Mouse (Mus musculus) erythroblast, embryonic 14.5 days (primary cell): ENCODE results near the gene Pold1. TPM values are rescaled to one million over a fixed set of nuclear protein-coding genes. Genes with fewer than 3 reads are reported as not detected.

Source experiments
- H3K27me3 ChIP-seq: 2 replicates; pipeline ENCODE4 v1.6.1; 2012; ENCODE audit warnings: inconsistent platforms; ENCODE audit not compliant: control insufficient read depth
- H3K36me3 ChIP-seq: 2 replicates; pipeline ENCODE4 v1.6.1; 2012; ENCODE audit warnings: mild to moderate bottlenecking, inconsistent platforms; ENCODE audit not compliant: control insufficient read depth
- H3K4me1 ChIP-seq: 2 replicates; pipeline ENCODE4 v1.6.1; 2012; ENCODE audit warnings: inconsistent platforms; ENCODE audit not compliant: control insufficient read depth
- H3K4me3 ChIP-seq: replicated peaks from 2 replicates; pipeline ENCODE3; 2012; ENCODE audit warnings: moderate library complexity, mild to moderate bottlenecking, inconsistent platforms
- H3K9me3 ChIP-seq: 2 replicates; pipeline ENCODE4 v1.6.1; 2012; ENCODE audit warnings: low read length, inconsistent platforms, mixed read lengths; ENCODE audit not compliant: control insufficient read depth
- GATA1 ChIP-seq: IDR thresholded peaks from 2 replicates; pipeline ENCODE4 v1.6.1; 2012; ENCODE audit warnings: low read length, inconsistent platforms, mixed read lengths
- TAL1 ChIP-seq: IDR thresholded peaks from 3 replicates; pipeline ENCODE4 v1.6.1; 2012; ENCODE audit warnings: low read length, inconsistent platforms, mixed read lengths
- polyA plus RNA-seq: library from polyadenylated mRNA; stranded (reverse); fragments of >175 nt; gene quantifications from 2 replicates; pipeline ENCODE4 v1.2.3, GENCODE M21; 2012

Gene Pold1
- polyA plus RNA-seq, 1 experiment, result 25.1 TPM

DNA sequence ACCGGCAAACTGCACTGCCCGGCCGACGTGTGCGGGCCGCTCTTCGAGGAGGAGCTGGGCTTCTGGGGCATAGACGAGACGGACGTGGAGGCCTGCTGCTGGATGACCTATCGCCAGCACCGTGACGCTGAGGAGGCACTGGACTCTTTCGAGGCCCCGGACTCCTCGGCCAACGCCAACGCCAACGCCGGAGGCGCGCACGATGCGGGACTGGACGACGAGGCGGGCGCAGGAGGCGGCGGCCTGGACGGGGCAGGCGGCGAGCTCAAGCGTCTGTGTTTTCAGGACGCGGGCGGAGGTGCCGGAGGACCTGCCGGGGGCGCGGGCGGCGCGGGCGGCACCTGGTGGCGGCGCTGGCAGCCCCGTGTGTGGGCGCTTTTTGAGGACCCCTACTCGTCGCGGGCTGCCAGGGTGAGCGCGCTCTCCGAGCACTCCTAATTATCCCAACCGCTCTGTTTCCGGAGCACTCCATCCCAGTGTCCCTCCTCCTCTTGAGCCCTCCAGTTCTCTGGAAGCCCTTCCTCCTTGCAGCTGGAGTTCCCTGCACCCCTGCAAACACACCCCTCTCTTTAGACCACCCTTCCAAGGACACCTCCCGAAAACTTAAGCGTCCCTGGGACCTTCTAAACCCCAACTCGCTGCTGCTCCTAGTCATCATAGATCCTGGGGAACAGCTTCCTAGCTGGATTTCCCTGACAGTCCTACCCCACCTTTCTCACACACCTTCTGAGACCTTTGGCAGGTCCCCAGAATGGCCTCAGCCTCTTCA lies 42.9 kb upstream of the Pold1 start:
- Histone ChIP-seq H3K36me3 (no peaks in the 10 kb centered on the region), H3K4me3 (peak overlapping the region; percentile 39), H3K27me3 (peaks cover 76% of the 10 kb centered on the region), H3K9me3 (peaks cover 22% of the 10 kb centered on the region; the same call in 1 of the 2 replicates), H3K4me1 (peaks cover 16% of the 10 kb centered on the region)
- TF ChIP-seq GATA1 (no peak), TAL1 (no peak)

DNA sequence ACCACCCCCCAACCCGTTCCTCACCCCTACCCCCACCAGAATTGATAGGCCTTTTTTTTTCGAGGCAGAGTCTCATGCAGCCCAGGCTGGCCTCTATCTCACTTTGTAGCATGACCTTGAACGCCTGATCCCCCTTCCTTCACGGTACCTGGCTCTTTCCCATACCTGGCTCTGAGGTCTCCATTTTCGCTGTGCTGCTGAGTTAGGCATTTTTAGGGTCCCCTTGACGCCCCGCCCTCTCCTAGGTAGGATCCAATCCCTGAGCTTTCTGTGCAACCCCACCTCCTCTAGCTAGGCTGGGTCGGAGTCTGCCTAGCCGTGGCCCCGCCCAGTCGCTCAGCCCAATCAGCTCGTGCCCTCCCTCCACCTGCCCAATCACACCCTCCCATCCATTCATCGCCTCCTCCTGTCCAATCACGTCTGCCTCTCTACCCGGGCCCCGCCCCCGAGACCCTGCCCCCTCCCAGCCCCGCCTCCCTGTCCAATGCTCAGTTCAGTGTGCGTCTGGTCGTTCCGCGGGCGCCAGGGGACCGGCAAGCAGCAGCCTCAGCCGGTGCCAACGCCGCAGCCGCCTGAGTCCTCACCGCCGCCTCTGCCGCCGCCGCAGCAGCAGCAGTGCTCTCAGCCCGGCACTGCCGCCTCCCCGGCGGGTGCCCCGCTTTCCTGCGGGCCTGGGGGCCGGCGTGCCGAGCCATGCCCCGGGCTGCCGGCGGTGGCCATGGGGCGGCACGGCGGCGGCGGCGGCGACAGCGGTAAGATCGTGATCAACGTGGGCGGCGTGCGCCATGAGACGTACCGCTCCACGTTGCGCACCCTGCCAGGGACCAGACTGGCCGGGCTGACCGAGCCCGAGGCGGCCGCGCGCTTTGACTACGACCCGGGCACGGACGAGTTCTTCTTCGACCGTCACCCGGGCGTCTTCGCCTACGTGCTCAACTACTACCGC lies 42.0 kb upstream of the Pold1 start, which contains the start of gene Kcnc3:
TSS of gene Kcnc3 (plus strand) at position 263 of the 946 bp plus-strand sequence.
- Histone ChIP-seq H3K4me1 (peaks cover 16% of the 10 kb centered on the region), H3K36me3 (no peaks in the 10 kb centered on the region), H3K9me3 (peaks cover 22% of the 10 kb centered on the region; the same call in 1 of the 2 replicates), H3K27me3 (peaks cover 84% of the 10 kb centered on the region), H3K4me3 (peak within 1 kb of the TSS; percentile 39)
- no peak for TF ChIP-seq GATA1
- no peak for TF ChIP-seq TAL1

DNA sequence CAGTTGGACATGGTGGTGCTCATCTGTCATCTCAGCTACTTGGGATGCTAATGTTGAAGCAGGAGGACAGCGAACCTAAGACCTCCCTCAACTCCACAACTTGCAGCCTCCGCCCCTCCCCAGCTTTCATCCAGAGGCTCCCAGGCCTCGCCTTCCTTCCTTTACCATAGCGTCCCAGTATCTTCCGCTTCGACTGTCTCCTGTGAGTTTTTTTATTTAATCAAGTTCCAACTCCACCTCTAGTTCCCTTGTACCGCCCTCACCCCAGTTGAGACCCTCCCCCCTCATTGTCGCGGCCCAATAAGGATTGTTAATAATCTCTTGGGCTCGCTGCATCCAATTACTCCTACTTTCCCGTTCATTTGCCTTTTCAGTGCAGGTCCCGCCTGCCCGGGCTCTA lies 41.3 kb upstream of the Pold1 start:
- peaks cover 16% of the 10 kb centered on the region for H3K4me1 ChIP-seq
- H3K4me3 ChIP-seq, result no peak overlapping the region
- peaks cover 91% of the 10 kb centered on the region for H3K27me3 ChIP-seq

DNA sequence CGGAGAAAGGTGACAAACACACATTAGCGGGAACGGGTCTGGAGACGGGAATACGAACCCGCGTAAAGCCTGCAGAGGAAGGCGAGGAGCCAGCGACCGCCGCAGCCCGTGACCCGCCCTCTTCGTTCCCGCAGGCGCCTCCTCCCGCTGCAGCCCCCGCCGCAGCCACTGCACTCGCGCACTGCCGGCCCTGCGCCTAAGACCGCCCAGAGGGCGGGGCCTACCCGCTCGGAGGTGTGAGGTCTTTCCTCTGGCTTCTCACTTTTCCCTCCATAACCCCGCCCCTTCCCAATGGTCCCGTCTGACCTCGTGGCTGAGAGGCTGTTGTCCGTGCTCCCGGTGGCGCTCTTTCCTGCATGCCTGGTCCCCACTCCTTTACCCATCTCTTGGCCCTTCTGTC lies 40.5 kb upstream of the Pold1 start:
- H3K4me1 ChIP-seq, result peaks cover 16% of the 10 kb centered on the region
- H3K27me3 ChIP-seq, result peaks cover 99% of the 10 kb centered on the region
- no peaks in the 10 kb centered on the region for H3K36me3 ChIP-seq
- no peak for TF ChIP-seq GATA1
- TF ChIP-seq TAL1, result no peak
- peak overlapping the region; percentile 24 for H3K4me3 ChIP-seq
- H3K9me3 ChIP-seq, result peaks cover 22% of the 10 kb centered on the region; the same call in 1 of the 2 replicates

More for the DNA sequence above, 41.3 kb upstream of the Pold1 start:
- H3K9me3 ChIP-seq, result peaks cover 22% of the 10 kb centered on the region; the same call in 1 of the 2 replicates
- H3K36me3 ChIP-seq, result no peaks in the 10 kb centered on the region
- TF ChIP-seq TAL1, result no peak
- TF ChIP-seq GATA1, result no peak

DNA sequence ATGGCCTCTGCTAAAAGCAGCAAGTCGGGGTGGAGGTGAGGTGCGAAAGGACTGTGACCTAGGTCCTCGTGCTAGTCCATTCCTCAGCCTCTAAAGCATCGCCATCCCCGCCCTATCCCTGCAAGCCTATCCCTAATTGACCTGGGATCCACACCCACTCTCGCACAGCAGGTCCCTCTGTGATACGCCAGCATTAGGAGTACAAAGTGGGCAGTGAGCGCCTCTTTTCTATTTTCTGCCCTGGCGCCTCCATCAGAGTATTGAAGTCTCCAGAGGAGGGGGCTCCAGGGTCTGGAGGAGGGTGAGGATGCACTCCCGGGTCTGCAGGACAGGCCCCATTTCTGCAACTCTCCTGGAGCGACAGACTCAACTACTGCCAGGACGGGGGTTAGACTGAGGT lies 39.7 kb upstream of the Pold1 start:
- peaks cover 16% of the 10 kb centered on the region for H3K4me1 ChIP-seq
- H3K9me3 ChIP-seq, result peaks cover 20% of the 10 kb centered on the region; the same call in 1 of the 2 replicates
- H3K27me3 ChIP-seq, result peaks cover 92% of the 10 kb centered on the region
- no peaks in the 10 kb centered on the region for H3K36me3 ChIP-seq
- H3K4me3 ChIP-seq, result no peak overlapping the region
- TF ChIP-seq TAL1 (no peak), GATA1 (no peak)

DNA sequence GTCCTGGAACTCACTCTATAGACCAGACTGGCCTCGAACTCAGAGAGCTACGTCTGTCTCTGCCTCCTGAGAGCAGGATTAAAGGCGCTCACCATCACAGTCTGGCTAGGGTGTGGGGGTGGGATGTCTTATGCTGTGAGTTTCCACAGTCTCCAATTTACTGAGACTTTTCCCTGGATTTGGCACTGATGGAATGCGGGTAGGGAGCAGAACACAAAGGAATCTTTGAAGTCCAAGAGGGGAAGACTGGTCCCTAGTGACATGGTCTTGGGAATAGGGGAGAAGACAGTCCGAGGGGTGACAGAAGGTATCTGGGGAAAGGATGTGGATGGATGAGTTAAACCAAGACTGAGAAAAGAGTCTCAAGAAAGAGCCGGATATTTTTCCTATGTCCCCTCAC lies 39.0 kb upstream of the Pold1 start:
- peaks cover 91% of the 10 kb centered on the region for H3K27me3 ChIP-seq
- no peak for TF ChIP-seq GATA1
- TF ChIP-seq TAL1, result no peak
- no peaks in the 10 kb centered on the region for H3K36me3 ChIP-seq
- H3K4me1 ChIP-seq, result peaks cover 16% of the 10 kb centered on the region
- H3K9me3 ChIP-seq, result peaks cover 20% of the 10 kb centered on the region; the same call in 1 of the 2 replicates
- H3K4me3 ChIP-seq, result no peak overlapping the region

DNA sequence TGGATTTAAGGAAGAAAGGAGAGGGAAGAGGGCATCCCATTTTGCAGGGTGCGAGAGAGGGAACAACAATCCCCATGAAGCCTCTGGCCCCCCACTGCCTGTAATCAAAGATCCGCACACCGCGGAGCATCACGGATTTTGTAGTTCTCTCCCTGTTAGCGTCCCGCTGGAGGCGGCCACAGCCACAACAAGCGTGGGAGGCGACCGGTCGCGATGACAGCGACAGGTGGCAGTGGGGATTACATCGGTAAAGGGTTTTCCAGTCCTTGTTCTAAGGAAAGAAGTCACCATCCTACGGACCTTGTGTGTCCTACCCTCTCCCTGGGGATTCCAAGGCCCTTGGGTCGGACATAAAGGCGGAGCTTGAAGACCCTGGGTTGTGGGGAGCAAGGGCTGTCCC lies 38.3 kb upstream of the Pold1 start:
- H3K4me1 ChIP-seq, result peaks cover 16% of the 10 kb centered on the region
- H3K4me3 ChIP-seq, result no peak overlapping the region
- TF ChIP-seq GATA1 (no peak), TAL1 (no peak)
- peaks cover 20% of the 10 kb centered on the region; the same call in 1 of the 2 replicates for H3K9me3 ChIP-seq
- H3K36me3 ChIP-seq, result no peaks in the 10 kb centered on the region
- peaks cover 91% of the 10 kb centered on the region for H3K27me3 ChIP-seq

DNA sequence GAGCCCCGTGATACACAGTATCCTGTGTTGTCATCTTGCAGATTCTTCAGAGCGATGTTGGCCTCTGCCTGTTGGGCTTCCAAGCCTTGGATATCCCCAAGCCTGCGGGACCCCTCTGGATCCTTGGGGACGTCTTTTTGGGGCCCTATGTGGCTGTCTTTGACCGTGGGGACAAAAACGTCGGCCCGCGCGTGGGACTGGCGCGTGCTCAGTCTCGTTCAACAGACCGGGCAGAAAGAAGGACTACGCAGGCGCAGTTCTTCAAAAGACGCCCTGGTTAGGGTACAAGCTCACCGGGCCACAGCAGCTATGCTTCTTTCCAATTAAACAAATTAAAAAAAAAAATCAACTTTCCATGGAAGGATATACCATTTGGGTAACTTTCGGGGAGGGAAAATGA lies 37.9 kb upstream of the Pold1 start:
- H3K27me3 ChIP-seq, result peaks cover 88% of the 10 kb centered on the region
- H3K4me3 ChIP-seq, result no peak overlapping the region
- TF ChIP-seq TAL1 (no peak), GATA1 (no peak)
- H3K9me3 ChIP-seq, result peaks cover 20% of the 10 kb centered on the region; the same call in 1 of the 2 replicates
- peaks cover 18% of the 10 kb centered on the region for H3K4me1 ChIP-seq
- H3K36me3 ChIP-seq, result no peaks in the 10 kb centered on the region

DNA sequence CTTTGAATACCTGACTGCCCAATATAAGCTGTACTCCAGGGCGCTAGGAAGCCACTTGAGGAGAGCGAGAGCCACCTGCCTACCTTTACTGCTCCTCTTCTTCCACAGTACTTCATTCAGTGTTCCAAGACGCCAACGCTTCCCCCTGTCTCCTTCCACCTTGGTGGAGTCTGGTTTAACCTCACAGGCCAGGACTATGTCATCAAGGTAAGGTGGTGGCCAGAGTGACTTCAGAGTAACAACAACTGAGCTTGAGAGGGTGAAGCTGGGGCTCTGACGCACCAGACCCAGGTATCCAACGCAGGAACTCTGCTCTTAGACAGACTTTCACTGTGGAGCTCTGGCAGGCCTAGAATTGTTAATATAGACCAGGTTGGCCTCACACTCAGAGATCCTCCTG lies 37.0 kb upstream of the Pold1 start:
- Histone ChIP-seq H3K4me3 (no peak overlapping the region), H3K9me3 (peaks cover 14% of the 10 kb centered on the region; the same call in 1 of the 2 replicates), H3K27me3 (peaks cover 86% of the 10 kb centered on the region), H3K36me3 (no peaks in the 10 kb centered on the region), H3K4me1 (peaks cover 12% of the 10 kb centered on the region)
- no peak for TF ChIP-seq GATA1
- TF ChIP-seq TAL1, result no peak
